Mouse (Mus musculus) kidney, adult 2 months (tissue): Measurements from ENCODE around the gene Ube2q1.

ENCODE experiments used
- CTCF ChIP-seq: fragments of 200-500 bp; conservative IDR thresholded peaks from 2 replicates; pipeline ENCODE4 v1.5.1; 2011; ENCODE audit warnings: low read depth, mild to moderate bottlenecking, control low read depth, low read length, moderate library complexity, mixed read lengths; ENCODE audit not compliant: insufficient read depth, insufficient read length
- POLR2A ChIP-seq: fragments of 200-500 bp; IDR thresholded peaks from one replicate; pipeline ENCODE4 v1.6.1; 2011; ENCODE audit warnings: low read depth, low read length, control low read depth

GRCm38 (mm10) chr3:89806751-89807150 lies 33.3 kb downstream of the Ube2q1 start:
- TF ChIP-seq CTCF (0 out of 2 replicates have a peak, but pooled peaks have one; percentile 17), POLR2A (no peak)
